Mouse (Mus musculus) MEL (cell line): ENCODE measurements around the gene Stx17. TPM values are rescaled to one million over a fixed set of nuclear protein-coding genes. Genes with fewer than 3 reads are reported as not detected.

Experiments
- DNase-seq: peaks from one replicate; pipeline ENCODE4 v3.0.0; 2011; ENCODE audit warnings: low read depth, low spot score
- H3K27ac ChIP-seq: 2 replicates; pipeline ENCODE4 v1.5.1; 2012; ENCODE audit warnings: low read depth, mild to moderate bottlenecking, control low read depth, low read length, moderate library complexity; ENCODE audit not compliant: control insufficient read depth
- H3K27me3 ChIP-seq, 2 experiments: fragments of 150-350 bp in 1 of 2; sonication (generic) in 1 of 2; 2 replicates each; pipeline ENCODE4 v1.6.1; 2012; ENCODE audit warnings: low read length in 2 of 2, mild to moderate bottlenecking in 2 of 2, improper control_type of control experiment in 1 of 2, moderate library complexity in 1 of 2; ENCODE audit not compliant: insufficient read depth in 2 of 2, control insufficient read depth in 1 of 2
- H3K36me3 ChIP-seq, 2 experiments: 2 replicates each; pipeline ENCODE4 v1.6.1; 2012 to 2014; ENCODE audit warnings: low read length in 2 of 2, improper control_type of control experiment in 1 of 2, inconsistent platforms in 1 of 2, mild to moderate bottlenecking in 1 of 2; ENCODE audit not compliant: insufficient read depth in 2 of 2, control insufficient read depth in 1 of 2
- H3K4me1 ChIP-seq, 2 experiments: fragments of 150-350 bp in 1 of 2; sonication (generic) in 1 of 2; 2 replicates each; pipeline ENCODE4 v1.6.1; 2012; ENCODE audit warnings: low read length in 2 of 2, improper control_type of control experiment in 1 of 2, mild to moderate bottlenecking in 1 of 2; ENCODE audit not compliant: insufficient read depth in 2 of 2, control insufficient read depth in 1 of 2
- H3K4me3 ChIP-seq, 2 experiments: fragments of 150-350 bp in 1 of 2; sonication (generic) in 1 of 2; 2 replicates each; pipeline ENCODE4 v1.5.1; 2012; ENCODE audit warnings: low read depth in 2 of 2, low read length in 2 of 2, mild to moderate bottlenecking in 2 of 2, moderate library complexity in 2 of 2, control low read depth in 1 of 2, improper control_type of control experiment in 1 of 2; ENCODE audit not compliant: control insufficient read depth in 1 of 2, insufficient read depth in 1 of 2
- H3K79me2 ChIP-seq: 2 replicates; pipeline ENCODE4 v1.6.1; 2012; ENCODE audit warnings: mild to moderate bottlenecking, low read length, moderate library complexity; ENCODE audit not compliant: control insufficient read depth, poor library complexity, insufficient read depth
- H3K9ac ChIP-seq: 2 replicates; pipeline ENCODE4 v1.6.1; 2012; ENCODE audit warnings: low read depth, mild to moderate bottlenecking, control low read depth, low read length, moderate library complexity; ENCODE audit not compliant: control insufficient read depth, poor library complexity, severe bottlenecking
- H3K9me3 ChIP-seq: fragments of 150-350 bp; sonication (generic); replicated peaks from 2 replicates; pipeline ENCODE4 v1.6.1; 2012; ENCODE audit warnings: mild to moderate bottlenecking, low read length, improper control_type of control experiment, moderate library complexity; ENCODE audit not compliant: insufficient read depth
- CHD1 ChIP-seq: IDR thresholded peaks from 2 replicates; pipeline ENCODE4 v1.6.1; 2012; ENCODE audit warnings: low read depth, mild to moderate bottlenecking, inconsistent platforms, low read length, improper control_type of control experiment
- CTCF ChIP-seq, 3 experiments: IDR thresholded peaks in 2 of 3; conservative IDR thresholded peaks in 1 of 3; 2 replicates each; pipeline ENCODE4 v1.5.1; 2011 to 2012; ENCODE audit warnings: low read length in 3 of 3, low read depth in 2 of 3, mild to moderate bottlenecking in 2 of 3, improper control_type of control experiment in 1 of 3, inconsistent platforms in 1 of 3, mixed read lengths in 1 of 3, moderate library complexity in 1 of 3; ENCODE audit not compliant: control insufficient read depth in 1 of 3, insufficient read depth in 1 of 3, poor library complexity in 1 of 3, severe bottlenecking in 1 of 3
- GABPA ChIP-seq: IDR thresholded peaks from 2 replicates; pipeline ENCODE4 v1.6.1; 2012; ENCODE audit warnings: low read depth, mild to moderate bottlenecking, inconsistent platforms, low read length, improper control_type of control experiment, moderate library complexity
- GATA1 ChIP-seq: IDR thresholded peaks from 2 replicates; pipeline ENCODE4 v1.6.1; 2011; ENCODE audit warnings: low read depth, low read length, improper control_type of control experiment
- MAFK ChIP-seq: IDR thresholded peaks from 2 replicates; pipeline ENCODE4 v1.6.1; 2011; ENCODE audit warnings: low read depth, mild to moderate bottlenecking, low read length, improper control_type of control experiment, borderline replicate concordance
- MAX ChIP-seq: IDR thresholded peaks from 2 replicates; pipeline ENCODE4 v1.6.1; 2011; ENCODE audit warnings: low read length, improper control_type of control experiment
- MEF2A ChIP-seq: IDR thresholded peaks from 2 replicates; pipeline ENCODE4 v1.6.1; 2014; ENCODE audit warnings: low read depth, mild to moderate bottlenecking, inconsistent platforms, low read length, improper control_type of control experiment; ENCODE audit not compliant: poor library complexity, insufficient replicate concordance, severe bottlenecking; ENCODE audit errors: extremely low read depth
- MYB ChIP-seq: IDR thresholded peaks from 2 replicates; pipeline ENCODE4 v1.6.1; 2011; ENCODE audit warnings: mild to moderate bottlenecking, low read depth, low read length, improper control_type of control experiment
- MYC ChIP-seq: IDR thresholded peaks from 2 replicates; pipeline ENCODE4 v1.6.1; 2011; ENCODE audit warnings: low read depth, mild to moderate bottlenecking, low read length, improper control_type of control experiment, moderate library complexity
- POLR2AphosphoS5 ChIP-seq: IDR thresholded peaks from 2 replicates; pipeline ENCODE4 v1.6.1; 2012; ENCODE audit warnings: low read depth, borderline replicate concordance, mild to moderate bottlenecking, inconsistent platforms, low read length, moderate library complexity, mixed read lengths
- RCOR1 ChIP-seq: IDR thresholded peaks from 2 replicates; pipeline ENCODE4 v1.6.1; 2012; ENCODE audit warnings: low read depth, mild to moderate bottlenecking, inconsistent platforms, low read length, improper control_type of control experiment
- SIN3A ChIP-seq: IDR thresholded peaks from 2 replicates; pipeline ENCODE4 v1.6.1; 2012; ENCODE audit warnings: low read length, improper control_type of control experiment, inconsistent platforms
- SMC3 ChIP-seq: IDR thresholded peaks from 2 replicates; pipeline ENCODE4 v1.6.1; 2011; ENCODE audit warnings: low read depth, low read length, improper control_type of control experiment
- TBP ChIP-seq: IDR thresholded peaks from 2 replicates; pipeline ENCODE4 v1.8.0; 2011; ENCODE audit warnings: low read depth, low read length, improper control_type of control experiment
- TCF12 ChIP-seq: IDR thresholded peaks from 2 replicates; pipeline ENCODE4 v1.6.1; 2014; ENCODE audit warnings: low read depth, mild to moderate bottlenecking, inconsistent platforms, low read length, improper control_type of control experiment, moderate library complexity
- USF2 ChIP-seq, 2 experiments: IDR thresholded peaks; 2 replicates each; pipeline ENCODE4 v1.6.1; 2011 to 2012; ENCODE audit warnings: improper control_type of control experiment in 2 of 2, low read length in 2 of 2, borderline replicate concordance in 1 of 2, inconsistent platforms in 1 of 2, low read depth in 1 of 2, mild to moderate bottlenecking in 1 of 2; ENCODE audit not compliant: insufficient read depth in 1 of 2
- ZNF384 ChIP-seq: IDR thresholded peaks from 2 replicates; pipeline ENCODE4 v1.6.1; 2012; ENCODE audit warnings: low read depth, mild to moderate bottlenecking, inconsistent platforms, low read length, improper control_type of control experiment
- polyA plus RNA-seq, 2 experiments: library from polyadenylated mRNA; stranded (reverse) in 1 of 2; unstranded in 1 of 2; fragments of >175 nt in 1 of 2; fragments of >200 nt in 1 of 2; gene quantifications; 2 replicates each; pipeline versions ENCODE4 v1.2.1 to v1.2.4; 2012; ENCODE audit warnings: low replicate concordance in 2 of 2, low read depth in 1 of 2; ENCODE audit not compliant: insufficient read length in 2 of 2, insufficient read depth in 1 of 2, missing spikeins in 1 of 2
- total RNA-seq: library from RNA; depleted of rRNA; stranded (reverse); fragments of 300-350 nt; gene quantifications from 2 replicates; pipeline ENCODE4 v1.2.3, GENCODE M21; 2012

Gene Stx17
- total and polyA plus RNA-seq, 3 experiments = 10.4 to 55.1 (median 10.5) TPM

DNA sequence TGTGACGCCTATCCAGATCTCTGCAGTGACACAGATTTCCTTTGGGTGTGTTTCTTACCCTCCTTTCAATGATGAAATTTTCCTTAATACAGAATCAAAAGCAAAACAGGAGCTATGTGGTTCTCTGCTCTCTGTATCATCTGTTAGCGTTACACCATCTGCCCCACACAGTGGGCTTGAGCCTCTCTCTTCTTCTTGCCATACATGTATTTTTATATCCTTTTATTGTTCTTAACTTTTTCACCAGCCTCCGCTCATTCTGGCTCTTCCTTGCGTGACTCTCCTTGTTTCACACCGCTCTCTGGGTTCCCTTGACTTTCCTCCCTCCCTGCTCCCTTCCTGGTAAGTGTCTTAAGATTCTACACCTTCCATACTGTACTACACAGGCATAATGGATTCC, 28.5 kb downstream of the Stx17 start:
- no peak for DNase-seq
- peaks cover 0 to 13% of the 10 kb centered on the region in 2 experiments; a peak in 3 of 4 replicates for H3K4me1 ChIP-seq
- no peak for TF ChIP-seq TBP
- TF ChIP-seq CHD1 = no peak
- TF ChIP-seq MYB = no peak
- TF ChIP-seq SMC3 = no peak
- no peak for TF ChIP-seq TCF12
- no peak for TF ChIP-seq MYC
- no peak for TF ChIP-seq POLR2AphosphoS5
- TF ChIP-seq GABPA = no peak
- no peak for TF ChIP-seq MAFK
- no peak for TF ChIP-seq SIN3A
- TF ChIP-seq RCOR1 = no peak
- no peak for TF ChIP-seq MEF2A
- TF ChIP-seq MAX = no peak
- TF ChIP-seq CTCF (IDR thresholded peaks at IDR 0.05 in 2 of 3, conservative IDR thresholded peaks at IDR 0.05 in 1 of 3; ENCODE audit: control insufficient read depth in 1 of 3, insufficient read depth in 1 of 3, low read depth in 2 of 3, low read length in 3 of 3, poor library complexity in 1 of 3, severe bottlenecking in 1 of 3) = no peak
- no peak for TF ChIP-seq ZNF384

DNA sequence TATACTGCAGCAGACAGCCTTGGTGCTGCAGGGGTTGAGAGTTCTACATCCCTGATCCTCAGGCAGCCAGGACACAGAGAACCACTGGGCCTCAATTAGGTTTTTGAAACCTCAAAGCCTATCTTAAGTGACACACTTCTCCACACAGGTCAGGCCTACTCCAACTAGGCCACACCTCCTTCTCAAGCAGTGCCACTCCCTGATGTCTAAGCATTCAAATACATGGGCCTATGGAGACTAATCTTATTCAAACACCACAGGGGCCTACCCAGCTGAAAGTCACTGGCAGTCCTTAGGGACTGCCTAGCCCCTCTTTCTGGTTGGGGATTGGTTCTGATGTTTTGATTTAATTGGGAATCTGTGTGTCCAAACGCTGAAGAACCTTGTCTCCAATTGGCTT, 31.1 kb downstream of the Stx17 start:
- Histone ChIP-seq H3K4me1 (peaks cover 0 to 2% of the 10 kb centered on the region in 2 experiments; a peak in 3 of 4 replicates), H3K79me2 (no peaks in the 10 kb centered on the region), H3K36me3 (no peaks in the 10 kb centered on the region; a peak in 2 of 4 replicates), H3K27me3 (no peaks in the 10 kb centered on the region), H3K27ac (no peak overlapping the region), H3K9ac (no peak overlapping the region), H3K9me3 (no peaks in the 10 kb centered on the region), H3K4me3 (no peak overlapping the region)
- DNase-seq = peak; percentile 37
- TF ChIP-seq USF2 (IDR thresholded peaks at IDR 0.05; ENCODE audit: borderline replicate concordance in 1 of 2, insufficient read depth in 1 of 2, low read depth in 1 of 2, low read length in 2 of 2) = no peak
- no peak for TF ChIP-seq GATA1

More for the DNA sequence above, 28.5 kb downstream of the Stx17 start:
- H3K36me3 ChIP-seq = peaks cover 0 to 2% of the 10 kb centered on the region in 2 experiments; a peak in 1 of 4 replicates
- H3K79me2 ChIP-seq = no peaks in the 10 kb centered on the region
- no peaks in the 10 kb centered on the region for H3K9me3 ChIP-seq
- no peak overlapping the region for H3K4me3 ChIP-seq
- H3K9ac ChIP-seq = no peak overlapping the region
- no peak overlapping the region for H3K27ac ChIP-seq
- H3K27me3 ChIP-seq = no peaks in the 10 kb centered on the region
